Mouse (Mus musculus) kidney, adult 11 months (tissue): ENCODE data around the gene Dnajb14.
"Not testable (repeated sequence)": the region's sequence is repeated elsewhere in the genome, so short reads cannot be mapped to it uniquely, and the experiment has no call there.

ENCODE experiments used
- DNase-seq: peaks from one replicate; pipeline ENCODE4 v3.0.0; 2022

Dnajb14 gene

DNA sequence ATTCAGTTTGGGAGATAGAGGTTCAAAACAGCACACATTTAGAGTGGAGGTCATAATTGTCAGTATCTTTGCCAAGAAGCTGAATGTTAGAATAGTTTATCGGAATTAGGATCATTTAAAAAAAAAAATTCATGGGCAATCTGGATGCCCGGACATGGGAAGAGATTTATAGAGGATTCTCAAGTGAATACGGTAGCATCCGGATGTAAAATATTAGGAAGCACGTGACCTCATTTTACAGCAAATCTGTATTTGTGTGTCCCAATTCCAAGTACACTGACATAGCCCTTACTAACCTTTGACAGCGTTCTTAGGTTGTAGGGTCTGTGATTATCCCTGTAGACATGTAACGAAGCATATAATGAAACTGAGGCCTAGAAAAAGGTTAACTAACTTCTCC, 51.9 kb downstream of the Dnajb14 start:
- DNase-seq = no peak

DNA sequence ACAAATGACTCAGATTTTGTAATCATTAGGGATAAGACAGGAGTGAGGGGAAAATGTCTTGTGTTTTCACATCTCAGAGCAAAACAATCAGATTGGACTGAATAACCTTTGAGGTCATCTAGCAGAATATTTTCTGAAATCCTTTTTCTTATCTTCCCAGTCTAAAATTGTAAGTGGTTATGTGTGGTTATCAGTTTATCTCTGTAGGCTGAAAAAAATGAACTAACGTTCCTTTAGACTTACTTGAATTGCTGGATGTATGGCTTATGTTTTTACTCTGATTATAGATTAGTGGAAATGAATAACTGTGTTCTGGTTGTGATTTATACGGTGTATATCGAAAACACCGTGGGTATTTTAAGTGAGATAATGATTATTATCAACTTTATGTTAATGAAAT, 53.1 kb downstream of the Dnajb14 start:
- DNase-seq = no peak

DNA sequence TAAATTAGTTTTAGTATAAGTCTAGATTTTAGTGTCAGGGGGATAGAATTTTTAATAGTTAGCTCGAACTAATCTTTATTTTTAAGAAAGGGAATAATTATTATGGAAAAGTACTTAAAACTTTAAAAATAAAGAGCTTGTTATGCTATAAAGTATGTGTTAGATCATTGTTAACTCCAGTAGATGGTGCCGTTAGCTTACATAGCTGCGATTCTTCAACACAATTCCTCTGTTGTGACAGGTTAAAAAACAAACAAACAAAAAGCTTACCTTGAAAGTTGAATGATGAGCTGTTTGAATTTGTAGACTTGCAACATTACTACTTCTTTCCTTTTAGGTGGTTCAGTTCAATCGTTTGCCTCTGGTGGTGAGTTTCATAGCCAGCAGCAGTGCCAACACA, 59.5 kb downstream of the Dnajb14 start:
- no peak for DNase-seq

DNA sequence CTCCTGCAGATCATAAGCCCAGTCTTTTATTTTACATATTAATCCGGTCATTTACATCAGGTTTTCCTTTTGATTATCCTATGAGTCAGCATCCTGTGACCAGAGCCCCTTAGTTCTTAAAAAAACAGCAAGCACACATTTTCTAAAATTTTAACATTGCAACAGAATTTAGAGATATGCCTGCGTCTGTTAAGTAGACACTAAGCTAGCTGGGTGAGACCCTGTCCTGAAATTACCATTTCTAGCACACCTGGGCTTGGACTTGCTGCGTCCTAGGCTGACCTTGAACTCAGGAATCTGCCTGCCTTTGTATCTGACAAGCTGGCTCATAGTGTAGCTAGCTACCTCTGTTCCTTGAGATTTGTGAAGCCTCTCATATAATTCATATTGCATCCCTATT, 62.5 kb downstream of the Dnajb14 start:
- no peak for DNase-seq

DNA sequence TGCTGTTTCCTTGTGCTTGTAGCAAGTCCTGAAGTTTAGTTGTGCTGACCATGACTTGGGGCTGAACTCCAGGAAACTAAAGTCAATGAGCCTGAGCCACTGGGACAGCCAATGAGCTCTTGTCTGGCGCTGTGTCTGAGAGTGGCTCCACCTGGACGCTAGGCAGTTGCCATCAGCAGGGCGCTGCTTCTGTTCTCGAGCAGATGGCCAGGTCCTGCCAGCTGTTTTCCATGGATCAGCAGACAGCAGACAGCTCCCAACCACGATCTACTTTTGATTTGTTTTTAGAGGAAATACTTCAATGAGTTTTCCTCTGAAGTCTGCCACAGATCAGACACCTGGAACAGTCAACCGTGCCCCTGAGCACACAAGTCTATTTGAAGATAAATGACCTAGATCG, 65.3 kb downstream of the Dnajb14 start:
- no peak for DNase-seq

DNA sequence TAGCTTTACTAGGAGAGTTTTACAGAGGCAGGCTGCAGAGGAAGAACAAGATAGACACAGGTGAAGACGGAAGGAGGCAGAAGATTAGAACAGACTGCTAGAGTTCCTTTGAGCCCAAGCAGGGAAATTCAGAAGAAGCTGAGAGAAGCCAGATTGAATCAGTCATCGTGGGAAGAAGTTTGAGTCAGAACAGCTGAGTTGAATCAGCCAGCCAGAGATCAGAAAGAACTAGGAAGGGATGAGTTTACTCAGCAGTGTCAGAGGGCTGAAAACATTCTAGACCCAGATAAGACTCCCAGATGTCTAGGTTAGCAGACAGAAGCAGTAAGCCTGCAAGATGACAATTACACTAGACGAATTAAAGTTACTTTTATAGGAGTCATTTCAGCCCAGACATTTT, 66.5 kb downstream of the Dnajb14 start:
- DNase-seq = no peak

DNA sequence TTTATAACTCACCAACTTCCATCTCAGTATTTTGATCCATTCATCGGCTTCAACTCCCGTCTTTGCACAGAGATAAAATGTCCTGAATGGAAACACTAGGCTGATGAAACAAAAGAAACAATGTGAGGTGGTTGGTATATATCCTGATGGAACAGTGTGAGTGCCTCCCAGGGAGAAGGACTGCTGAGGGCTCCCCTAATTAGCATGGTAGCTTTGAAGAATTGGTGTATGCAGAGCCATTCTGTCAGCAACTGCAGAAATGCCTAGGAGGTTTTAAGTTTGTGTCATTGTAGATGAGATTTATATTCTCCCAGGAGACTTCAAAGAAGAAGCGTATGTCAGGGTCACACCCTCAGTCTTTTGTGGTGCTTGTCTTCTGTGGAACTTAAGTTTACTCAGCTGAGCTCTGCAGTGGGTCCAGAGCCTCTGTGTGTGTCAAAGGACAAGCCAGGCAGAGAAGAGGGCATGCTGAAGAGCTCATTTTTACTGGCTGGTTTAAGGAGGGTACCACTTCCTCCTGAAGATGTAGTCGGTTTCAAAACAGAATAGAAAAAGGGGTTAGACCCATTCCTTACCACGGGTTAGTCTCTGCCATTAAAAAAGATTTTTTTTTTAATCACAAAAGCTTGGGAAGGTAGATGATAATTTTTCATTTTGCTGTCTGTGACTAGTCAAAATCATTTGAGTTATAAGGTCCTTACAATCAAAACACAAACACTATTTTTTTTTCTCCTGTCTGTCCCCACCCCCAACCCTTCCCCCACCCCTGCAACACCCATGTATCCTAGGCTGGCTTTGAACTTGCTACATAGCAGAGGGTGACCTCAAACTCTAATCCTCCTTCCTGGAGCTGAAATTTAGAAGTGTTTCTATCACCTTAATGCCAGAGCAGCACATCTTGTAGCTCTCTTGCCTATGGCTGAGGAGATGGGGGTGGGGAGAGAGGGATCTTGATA, 68.4 kb downstream of the Dnajb14 start:
- DNase-seq = no peak

DNA sequence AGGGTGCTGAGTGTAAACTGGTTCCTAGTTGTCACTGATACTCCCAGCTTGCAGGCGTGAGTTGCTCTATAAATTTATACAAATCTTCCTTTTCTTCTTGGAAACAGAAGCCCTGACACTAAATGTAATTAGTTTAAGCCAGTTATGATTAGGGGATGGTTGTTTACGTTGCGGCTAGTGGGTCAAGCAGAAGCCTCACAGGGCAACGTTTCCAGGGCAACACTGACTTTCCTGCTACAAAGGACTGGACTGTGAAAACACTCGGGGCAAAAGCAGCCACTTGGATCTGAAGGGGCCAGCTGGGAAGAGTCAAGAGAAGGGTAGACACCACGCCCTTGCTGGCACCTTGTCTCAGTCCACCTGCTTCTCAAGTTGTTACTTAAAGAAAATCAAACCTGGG, 69.1 kb downstream of the Dnajb14 start:
- no peak for DNase-seq

DNA sequence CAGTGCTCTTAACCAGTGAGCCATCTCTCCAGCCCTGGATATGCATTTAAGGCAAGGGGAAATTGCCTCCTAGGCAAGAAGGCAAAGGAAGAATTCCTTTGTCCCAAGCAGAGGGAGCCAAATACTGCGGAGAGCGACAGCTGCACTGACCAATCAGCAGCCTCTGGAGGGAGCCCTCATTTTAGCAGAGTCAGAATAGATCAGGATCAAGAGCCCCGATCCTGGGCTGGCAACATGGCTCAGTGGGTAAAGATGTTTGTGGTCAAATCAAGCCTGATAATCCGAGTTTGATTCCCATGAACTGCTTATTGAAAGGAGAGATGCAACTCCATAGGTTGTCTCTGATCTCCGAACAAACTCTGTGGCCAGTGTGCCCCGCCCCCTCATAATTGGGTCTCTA, 71.1 kb downstream of the Dnajb14 start:
- no peak for DNase-seq

DNA sequence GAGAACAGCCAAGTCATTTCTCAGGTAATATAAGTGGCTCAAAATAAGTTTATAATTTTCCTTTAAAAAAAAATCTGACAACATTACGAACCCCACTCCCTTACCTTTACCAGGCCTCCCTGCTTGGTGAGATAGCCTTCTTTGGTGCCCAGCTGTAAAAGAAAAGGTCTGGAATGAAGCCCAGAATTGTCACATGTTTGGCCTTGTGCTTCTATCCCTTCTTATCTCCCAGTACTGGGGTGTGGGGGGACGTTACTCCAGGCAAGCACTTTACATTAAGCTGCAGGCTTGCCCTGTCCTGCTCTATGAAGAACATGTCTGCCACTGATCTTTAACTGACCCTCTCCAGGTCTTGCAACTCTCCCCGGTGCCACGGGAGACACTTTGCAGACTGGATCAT, 73.3 kb downstream of the Dnajb14 start:
- no peak for DNase-seq

DNA sequence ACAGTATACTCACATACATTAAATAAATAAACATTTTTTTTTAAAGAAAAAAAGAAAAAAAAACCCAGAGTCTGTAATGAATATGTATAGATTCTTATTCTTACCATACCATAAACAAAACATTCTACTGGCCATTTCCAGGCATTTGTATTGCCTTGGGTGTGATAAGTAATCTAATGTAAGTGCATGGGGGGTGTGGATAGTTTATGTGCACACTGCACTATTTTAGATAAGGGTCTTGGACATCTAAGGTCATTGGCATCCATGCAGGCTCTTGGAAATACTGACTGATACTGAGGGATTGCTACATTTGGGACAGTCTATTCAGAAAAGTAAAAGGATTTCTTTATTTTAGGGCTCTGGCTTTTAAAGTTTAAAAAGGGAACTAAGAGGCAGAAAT, 74.1 kb downstream of the Dnajb14 start:
- DNase-seq = no peak

DNA sequence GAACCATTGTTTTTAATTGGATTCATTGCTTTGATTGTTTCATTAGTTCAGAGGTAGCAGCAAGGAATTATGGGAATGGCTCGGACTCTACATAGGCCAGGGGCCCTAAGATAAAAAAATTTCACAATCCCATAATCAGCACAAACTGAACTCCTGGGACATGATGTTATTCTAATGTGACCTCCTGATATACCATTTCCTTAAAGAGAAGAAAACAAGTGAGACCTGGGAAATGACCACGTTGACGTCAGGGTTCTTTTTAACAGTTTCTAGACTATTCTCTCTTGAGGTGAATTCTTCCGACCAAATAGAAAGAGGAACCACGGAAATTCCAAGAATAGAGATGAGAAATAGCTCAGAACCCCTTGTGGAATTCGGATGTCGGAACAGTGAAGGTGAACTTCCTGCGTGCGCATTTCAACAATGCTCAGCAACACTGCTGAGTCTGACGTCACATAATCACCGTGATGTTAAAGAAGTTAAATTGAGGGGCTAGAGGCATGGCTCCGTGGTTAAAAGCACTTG, 74.7 kb downstream of the Dnajb14 start:
- no peak for DNase-seq

DNA sequence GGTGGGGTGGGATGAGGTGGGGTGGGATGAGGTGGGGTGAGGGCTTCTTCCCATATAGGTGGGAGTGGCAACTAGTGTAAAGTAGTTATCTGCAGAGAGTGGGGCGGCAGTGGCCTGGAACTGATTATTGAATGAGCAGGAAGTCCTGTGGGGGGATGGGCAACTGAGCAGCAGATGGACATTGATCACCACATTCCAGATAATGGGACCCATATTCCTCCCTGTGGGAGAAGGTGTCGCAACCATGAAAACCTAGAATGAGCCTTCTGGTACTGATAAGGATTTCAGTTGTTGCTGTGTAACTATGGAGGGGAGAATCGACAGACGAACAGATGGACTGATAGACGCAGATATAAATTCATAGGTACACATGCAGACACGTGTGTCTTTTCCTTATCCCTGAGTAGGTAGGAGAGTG, 76.3 kb downstream of the Dnajb14 start:
- no peak for DNase-seq

DNA sequence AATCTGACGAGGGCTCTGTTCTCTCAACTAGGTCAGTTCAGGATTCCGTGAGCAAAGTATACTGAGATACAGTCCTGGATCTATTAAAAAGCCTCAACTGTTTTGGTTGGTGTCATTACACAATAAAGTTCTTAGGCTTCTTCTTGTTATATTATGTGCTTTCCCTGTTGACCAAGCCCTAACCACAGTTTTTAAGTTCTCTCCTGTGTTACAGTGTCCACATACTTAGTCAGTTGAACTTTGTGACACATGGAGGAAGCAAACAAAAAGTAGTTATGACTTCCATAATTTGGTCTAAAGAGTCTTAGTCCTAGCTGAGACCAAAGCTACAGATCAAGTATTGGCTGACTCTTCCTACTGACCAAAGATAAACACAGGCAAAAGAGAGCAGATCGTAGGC, 79.4 kb downstream of the Dnajb14 start:
- no peak for DNase-seq

DNA sequence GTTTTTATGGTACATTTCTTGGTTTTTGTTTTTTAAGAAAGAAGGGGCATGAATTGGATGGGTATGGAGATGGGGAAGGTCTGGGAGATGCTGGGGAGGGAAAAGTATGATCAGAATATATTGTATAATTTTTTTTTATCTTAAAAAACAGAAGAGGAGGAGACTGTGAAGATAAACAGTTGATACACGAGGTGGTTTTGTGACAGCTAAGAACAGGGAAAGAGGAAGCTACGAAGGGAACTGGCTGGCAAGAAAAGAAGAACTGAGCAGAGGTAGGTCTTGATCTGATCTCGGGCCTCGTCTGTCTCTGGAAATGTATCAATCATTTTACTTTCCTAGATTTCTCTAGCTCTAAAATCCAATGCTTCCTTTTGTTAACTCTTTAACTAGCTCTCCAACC, 80.0 kb downstream of the Dnajb14 start:
- DNase-seq = no peak

DNA sequence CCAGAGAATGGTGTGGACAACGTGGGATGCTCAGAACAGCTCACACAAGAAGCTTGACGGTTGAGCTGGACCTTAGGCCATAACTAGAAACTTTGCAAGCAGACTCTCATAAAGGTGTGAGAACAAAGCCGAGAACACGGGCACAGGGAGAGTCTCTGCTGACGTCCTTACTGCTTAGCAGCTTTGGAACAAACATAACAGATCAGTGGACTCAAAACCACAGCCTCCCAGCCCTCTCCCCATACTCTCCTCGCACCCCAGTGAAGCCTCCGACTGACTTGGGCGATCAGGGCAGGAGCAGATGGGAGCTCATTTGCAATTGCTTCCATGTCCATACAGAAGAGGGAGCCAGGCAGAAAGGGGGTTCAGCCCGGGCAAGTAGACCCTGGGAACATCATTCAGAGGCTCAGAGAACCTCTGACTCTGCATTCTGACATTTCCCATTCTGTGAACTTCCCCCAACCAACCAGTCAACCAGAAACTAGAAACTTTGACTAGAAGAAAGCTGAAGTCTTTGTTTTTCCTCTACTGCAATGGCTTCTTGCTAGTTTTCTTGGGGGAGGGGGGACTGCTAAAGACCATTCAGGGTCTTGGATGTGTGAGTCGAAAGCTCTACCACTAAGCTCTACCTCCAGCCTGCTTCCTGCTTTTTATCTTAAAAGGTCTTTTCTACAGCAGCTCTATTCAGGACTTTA, 82.9 kb downstream of the Dnajb14 start:
- no peak for DNase-seq

DNA sequence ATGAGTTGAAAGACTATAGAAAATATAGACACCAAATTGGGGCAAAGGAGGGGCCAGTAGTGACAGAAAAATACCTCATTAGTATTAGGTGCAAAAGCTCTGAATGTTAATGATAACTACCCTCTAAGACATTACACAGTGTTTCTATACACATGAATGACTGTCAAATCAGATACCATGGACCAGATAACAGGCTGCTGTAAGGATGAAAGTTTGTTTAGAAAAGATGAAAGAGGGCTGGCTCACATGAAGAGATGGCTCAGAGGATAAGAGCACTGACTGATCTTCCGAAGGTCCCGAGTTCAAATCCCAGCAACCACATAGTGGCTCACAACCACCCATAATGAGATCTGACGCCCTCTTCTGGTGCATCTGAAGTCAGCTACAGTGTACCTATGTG, 83.8 kb downstream of the Dnajb14 start:
- DNase-seq = not testable (repeated sequence)

DNA sequence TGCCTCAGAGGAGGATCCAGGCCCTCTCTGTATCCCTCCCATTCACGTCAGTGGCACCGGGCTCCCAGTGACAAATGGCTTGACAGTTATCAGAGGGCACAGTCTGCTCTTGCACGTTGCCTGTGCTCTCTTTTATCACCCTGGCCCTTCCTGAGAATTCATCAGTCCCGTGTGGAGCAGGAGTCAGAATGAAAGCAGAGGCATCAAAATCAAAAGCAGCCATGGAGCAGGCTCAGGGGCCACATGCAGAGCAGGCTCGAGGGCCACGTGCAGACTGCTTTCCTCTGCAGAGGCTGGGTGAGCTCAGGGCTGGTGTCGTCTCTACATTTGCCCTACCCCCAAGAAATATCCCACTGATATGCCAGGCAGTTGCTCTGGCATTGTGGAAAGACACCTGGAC, 84.3 kb downstream of the Dnajb14 start:
- DNase-seq = no peak

DNA sequence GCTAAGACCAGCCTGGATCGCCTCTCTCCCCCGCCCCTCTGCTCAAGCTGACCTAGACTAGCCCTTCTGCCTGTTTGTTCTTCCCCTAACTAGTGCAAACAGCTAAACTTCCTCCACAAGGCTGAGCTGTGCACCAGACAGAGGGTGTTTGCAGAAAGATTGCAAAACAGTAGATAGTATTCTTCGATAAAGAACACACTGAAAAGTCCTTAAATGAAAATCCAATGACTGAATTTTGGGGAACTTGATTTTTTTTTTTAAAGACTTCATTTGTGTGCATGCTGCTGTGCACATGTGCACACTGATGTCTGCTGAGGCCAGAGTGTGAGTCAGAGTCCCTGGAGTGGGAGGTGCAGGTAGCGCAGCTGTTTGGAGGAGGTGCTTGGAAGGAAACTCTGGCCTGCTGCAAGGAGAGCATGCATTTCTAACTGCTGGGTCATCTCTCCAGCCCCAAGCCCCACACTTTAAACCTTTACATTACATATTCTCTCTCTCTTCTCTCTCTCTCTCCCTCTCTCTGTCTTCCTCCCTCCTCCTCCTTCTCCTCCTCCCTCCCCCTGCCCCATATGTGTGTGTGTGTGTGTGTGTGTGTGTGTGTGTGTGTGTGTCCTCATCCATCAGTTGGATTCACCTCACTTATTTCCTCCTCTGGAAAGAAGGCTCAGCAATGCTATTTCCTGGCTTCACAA, 84.9 kb downstream of the Dnajb14 start:
- no peak for DNase-seq

DNA sequence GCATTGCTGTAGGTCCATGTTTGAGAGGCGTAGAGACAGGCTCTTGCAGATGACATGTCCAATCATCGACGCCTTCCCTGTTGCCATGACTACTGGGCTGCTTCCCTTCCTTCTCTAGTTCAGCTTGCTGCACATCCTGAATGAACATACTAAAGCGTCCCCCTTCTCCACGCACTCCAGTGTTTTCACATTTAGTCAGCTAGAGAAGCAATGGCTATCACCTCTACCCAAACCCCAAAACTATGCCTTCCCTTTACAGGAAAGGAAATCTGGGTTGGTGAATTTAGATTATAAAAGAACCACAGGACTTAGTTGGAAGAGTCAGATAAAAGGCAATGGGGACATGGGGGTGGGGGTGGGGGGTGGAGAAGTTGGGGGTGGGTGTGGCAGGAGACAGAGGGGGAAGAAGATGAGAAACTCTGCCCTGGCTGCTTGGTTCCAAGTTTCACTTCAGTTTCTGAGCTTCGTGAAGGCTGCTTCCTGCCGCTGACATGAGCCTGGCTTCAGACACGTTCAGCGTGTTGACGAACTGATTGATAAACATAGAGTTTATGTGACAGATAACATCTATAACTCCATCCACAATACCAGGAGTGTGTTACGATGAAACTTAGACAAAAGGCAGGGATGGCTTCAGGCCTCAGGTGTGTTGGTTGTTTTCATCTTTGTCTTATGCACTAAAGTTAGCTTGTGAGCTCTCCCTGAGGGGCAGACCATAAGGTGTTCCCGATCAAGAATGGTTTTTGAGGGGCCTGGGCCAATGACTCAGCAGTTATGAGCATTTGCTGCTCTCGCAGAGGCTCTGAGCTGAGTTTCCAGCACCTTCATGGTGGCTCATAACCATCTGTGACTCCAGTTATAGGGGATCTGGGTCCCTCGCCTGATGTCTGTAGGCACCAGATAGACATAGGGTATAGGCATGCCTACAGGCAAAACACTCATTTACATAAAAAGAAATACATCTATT, 85.7 kb downstream of the Dnajb14 start:
- DNase-seq = no peak

DNA sequence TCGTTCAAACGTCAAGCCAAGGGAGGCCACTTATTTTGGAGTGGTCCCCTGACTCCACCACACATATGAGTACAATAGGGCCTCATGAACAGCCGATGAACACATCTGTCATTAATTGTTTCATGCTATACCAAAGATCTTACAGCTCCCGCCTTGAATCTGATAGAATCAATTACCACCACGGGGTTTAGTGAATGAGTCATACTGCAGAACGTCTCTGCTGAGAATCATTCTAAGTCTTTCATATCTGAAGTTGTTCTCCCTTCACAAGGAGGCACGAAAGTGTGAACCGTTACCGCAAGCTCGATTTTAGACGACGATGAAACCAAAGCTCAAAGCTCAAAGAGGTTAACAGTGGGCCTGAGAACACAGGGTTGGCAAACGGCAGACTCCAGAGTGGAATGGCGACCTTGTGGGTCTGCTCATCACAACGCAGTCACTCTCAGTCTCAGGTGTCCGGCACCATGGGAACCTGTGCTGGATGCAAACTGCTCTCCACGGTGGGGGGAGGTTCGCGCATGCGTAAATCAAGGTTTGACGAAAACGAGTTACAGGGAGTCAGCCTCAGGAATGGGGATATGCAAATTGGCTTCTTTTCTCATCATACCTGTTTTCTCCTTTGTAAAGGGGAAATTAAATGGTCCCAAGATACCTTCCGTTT, 86.9 kb downstream of the Dnajb14 start:
- no peak for DNase-seq
